Mouse (Mus musculus): ENCODE results near the gene Arvcf. TPM values are rescaled to one million over a fixed set of nuclear protein-coding genes. Genes with fewer than 3 reads are reported as not detected.

The Arvcf gene
- polyA plus RNA-seq, 1 experiment from 2014 or later: 70.2 TPM

DNA sequence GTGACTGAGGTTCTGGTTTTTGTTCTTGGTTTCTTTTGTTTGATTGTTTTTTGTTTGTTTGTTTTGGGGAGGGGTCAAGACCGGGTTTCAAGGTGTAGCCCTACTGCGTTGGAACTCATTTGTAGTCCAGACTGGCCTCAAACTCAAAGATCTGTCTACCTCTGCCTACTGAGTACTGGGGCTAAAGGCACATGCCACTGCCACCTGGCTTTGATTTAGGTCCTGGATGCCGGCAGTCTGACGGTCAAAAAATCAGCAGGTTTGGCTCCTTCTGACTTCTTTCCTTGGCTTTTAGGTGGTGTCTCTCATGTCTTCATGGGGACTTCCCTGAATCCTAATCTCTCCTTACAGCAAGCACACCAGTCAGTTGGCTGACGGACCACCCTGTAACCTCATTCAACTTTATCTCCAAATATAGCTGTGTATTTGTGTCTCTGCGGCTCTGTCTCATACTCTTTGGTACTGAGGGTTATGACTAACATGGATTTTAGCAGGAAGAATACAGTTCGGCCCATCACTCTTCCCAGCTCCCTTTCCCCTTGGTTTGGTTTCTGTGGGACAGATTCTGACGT lies 82.7 kb downstream of the Arvcf start:
- no peaks in the 10 kb centered on the region for H3K27me3 ChIP-seq (ENCODE audit: control insufficient read depth, insufficient read depth, low read length)
- H3K27ac ChIP-seq (replicated peaks; ENCODE audit: low read depth, low read length): no peak overlapping the region
- no peak overlapping the region for H3K4me3 ChIP-seq (replicated peaks; ENCODE audit: low read depth, low read length)
- H3K36me3 ChIP-seq (ENCODE audit: control insufficient read depth, insufficient read depth, low read length): no peaks in the 10 kb centered on the region
- peaks cover 9% of the 10 kb centered on the region for H3K4me1 ChIP-seq (ENCODE audit: control insufficient read depth, insufficient read depth, low read length)
- no peak for DNase-seq
- H3K4me2 ChIP-seq (ENCODE audit: low read length): no peak overlapping the region
- no peak overlapping the region for H3K9ac ChIP-seq (replicated peaks; ENCODE audit: low read length)
- no peak for ATAC-seq (ENCODE audit: low FRiP score, low TSS enrichment)
- no peaks in the 10 kb centered on the region for H3K9me3 ChIP-seq (ENCODE audit: control insufficient read depth, low read length)
- WGBS: 86% methylated on average over 8 of the region's 8 CpGs

DNA sequence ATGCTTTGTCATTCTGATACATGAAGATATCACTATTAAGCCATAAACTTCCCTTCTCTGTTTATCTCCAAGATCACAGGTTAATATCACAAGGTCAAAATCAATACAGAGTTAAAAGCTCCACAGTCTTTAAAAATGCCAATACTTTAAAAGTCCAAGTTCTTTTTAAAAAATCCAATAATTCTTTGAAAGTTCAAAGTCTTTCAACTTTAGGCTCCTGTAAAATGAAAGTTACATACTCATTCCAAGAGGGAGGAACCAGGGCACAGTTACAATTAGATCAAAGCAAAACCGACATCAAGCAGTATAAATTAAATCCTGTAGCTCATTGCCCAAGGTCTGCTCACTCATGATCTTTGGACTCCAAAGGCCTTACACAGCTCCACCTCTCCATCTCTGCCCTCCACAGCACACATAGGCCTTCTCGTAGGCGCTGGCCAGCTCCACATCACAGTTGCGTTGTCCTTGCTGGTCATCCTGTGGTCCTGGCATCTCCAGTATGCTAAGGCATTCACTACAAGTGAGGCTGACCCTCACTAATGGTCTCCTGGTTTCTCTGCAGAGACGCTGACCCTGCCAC lies 85.4 kb downstream of the Arvcf start:
- ATAC-seq (ENCODE audit: low FRiP score, low TSS enrichment): no peak
- Histone ChIP-seq H3K36me3 (ENCODE audit: control insufficient read depth, insufficient read depth, low read length) (peaks cover 15% of the 10 kb centered on the region; the same call in 1 of the 2 replicates), H3K4me3 (replicated peaks; ENCODE audit: low read depth, low read length) (no peak overlapping the region), H3K27ac (replicated peaks; ENCODE audit: low read depth, low read length) (no peak overlapping the region), H3K27me3 (ENCODE audit: control insufficient read depth, insufficient read depth, low read length) (no peaks in the 10 kb centered on the region), H3K4me1 (ENCODE audit: control insufficient read depth, insufficient read depth, low read length) (no peaks in the 10 kb centered on the region), H3K9ac (replicated peaks; ENCODE audit: low read length) (no peak overlapping the region), H3K4me2 (ENCODE audit: low read length) (no peak overlapping the region), H3K9me3 (ENCODE audit: control insufficient read depth, low read length) (no peaks in the 10 kb centered on the region)
- WGBS: 94% methylated on average over 5 of the region's 5 CpGs
- DNase-seq: no peak

DNA sequence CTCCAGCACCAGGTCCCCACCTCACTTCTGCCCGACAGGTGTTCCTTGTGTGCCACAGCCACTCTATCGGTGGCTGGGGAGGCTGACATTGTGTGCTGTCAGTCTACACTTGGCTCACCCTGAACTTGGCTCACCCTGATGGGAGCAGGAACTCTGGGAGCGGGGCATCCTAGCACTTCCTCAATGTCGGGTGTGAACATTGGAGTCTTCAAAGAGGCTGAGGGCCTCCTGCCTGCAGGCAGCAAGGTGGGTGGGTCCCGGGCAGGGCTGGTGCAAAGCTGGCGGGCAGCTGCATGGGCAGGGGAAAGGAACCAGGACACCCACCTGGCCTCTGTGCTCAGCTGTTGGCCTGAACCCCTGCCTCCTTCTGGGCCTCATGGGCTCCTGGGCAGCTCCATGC lies 88.1 kb downstream of the Arvcf start:
- Histone ChIP-seq H3K27me3 (ENCODE audit: control insufficient read depth, insufficient read depth, low read length) (no peaks in the 10 kb centered on the region), H3K9me3 (ENCODE audit: control insufficient read depth, low read length) (no peaks in the 10 kb centered on the region)
- WGBS: 90% methylated on average over 6 of the region's 6 CpGs

DNA sequence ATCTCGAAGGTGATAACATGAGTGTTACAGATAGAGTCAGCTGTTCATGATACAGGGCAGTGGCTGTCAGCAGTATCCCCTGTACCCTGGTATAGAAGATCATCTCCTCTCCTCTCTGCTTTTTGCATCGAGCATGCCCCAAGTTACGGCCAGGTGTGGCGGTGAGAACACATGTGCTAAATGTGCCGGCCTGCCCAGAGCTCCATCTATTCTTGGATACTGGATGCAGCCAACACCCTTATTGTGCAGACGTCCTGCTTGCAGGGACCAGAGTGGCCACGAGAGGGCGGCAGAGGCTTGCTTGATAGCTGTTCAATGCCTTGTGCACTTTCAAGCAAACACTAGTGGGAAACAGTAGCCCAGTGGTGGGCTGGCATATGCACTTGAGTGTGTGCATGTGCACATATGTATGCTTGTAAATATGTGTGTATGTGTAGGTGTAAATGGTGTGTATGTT lies 95.4 kb downstream of the Arvcf start:
- ATAC-seq (ENCODE audit: low FRiP score, low TSS enrichment) (peak; percentile 90), DNase-seq (peak; percentile 98)
- Histone ChIP-seq H3K9ac (replicated peaks; ENCODE audit: low read length) (no peak overlapping the region), H3K27me3 (ENCODE audit: control insufficient read depth, insufficient read depth, low read length) (no peaks in the 10 kb centered on the region), H3K36me3 (ENCODE audit: control insufficient read depth, insufficient read depth, low read length) (peaks cover 24% of the 10 kb centered on the region), H3K4me3 (replicated peaks; ENCODE audit: low read depth, low read length) (no peak overlapping the region), H3K4me1 (ENCODE audit: control insufficient read depth, insufficient read depth, low read length) (no peaks in the 10 kb centered on the region), H3K4me2 (ENCODE audit: low read length) (no peak overlapping the region), H3K9me3 (ENCODE audit: control insufficient read depth, low read length) (no peaks in the 10 kb centered on the region), H3K27ac (replicated peaks; ENCODE audit: low read depth, low read length) (no peak overlapping the region)
- WGBS: 25% methylated on average over 8 of the region's 8 CpGs

More for the DNA sequence above, 88.1 kb downstream of the Arvcf start:
- no peak for DNase-seq
- H3K4me3 ChIP-seq (replicated peaks; ENCODE audit: low read depth, low read length): no peak overlapping the region
- peaks cover 24% of the 10 kb centered on the region for H3K36me3 ChIP-seq (ENCODE audit: control insufficient read depth, insufficient read depth, low read length)
- no peak overlapping the region for H3K27ac ChIP-seq (replicated peaks; ENCODE audit: low read depth, low read length)
- H3K4me2 ChIP-seq (ENCODE audit: low read length): no peak overlapping the region
- no peak for ATAC-seq (ENCODE audit: low FRiP score, low TSS enrichment)
- H3K4me1 ChIP-seq (ENCODE audit: control insufficient read depth, insufficient read depth, low read length): no peaks in the 10 kb centered on the region
- H3K9ac ChIP-seq (replicated peaks; ENCODE audit: low read length): no peak overlapping the region

DNA sequence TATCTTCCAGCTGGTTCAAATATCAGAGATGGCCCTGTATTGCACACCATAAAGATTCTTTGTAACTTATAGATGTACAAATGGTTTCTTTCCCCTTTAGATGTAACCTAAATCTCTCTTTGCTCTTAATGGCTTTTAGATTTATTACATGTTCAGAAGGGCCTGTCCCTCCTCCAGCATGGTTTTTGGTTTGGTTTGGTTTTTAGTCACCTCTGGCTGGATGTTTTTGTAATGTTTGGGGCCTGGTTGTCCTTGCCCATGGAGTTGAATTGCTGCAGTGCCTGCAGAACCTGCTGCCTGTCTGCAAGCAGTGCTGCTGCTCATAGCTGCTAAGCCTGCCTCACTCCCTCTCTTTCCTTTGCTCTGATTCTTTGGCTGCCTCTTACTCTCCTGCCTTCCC lies 99.3 kb downstream of the Arvcf start:
- Histone ChIP-seq H3K9ac (replicated peaks; ENCODE audit: low read length) (no peak overlapping the region), H3K36me3 (ENCODE audit: control insufficient read depth, insufficient read depth, low read length) (peaks cover 8% of the 10 kb centered on the region), H3K4me1 (ENCODE audit: control insufficient read depth, insufficient read depth, low read length) (no peaks in the 10 kb centered on the region), H3K27ac (replicated peaks; ENCODE audit: low read depth, low read length) (no peak overlapping the region), H3K27me3 (ENCODE audit: control insufficient read depth, insufficient read depth, low read length) (no peaks in the 10 kb centered on the region), H3K4me3 (replicated peaks; ENCODE audit: low read depth, low read length) (no peak overlapping the region), H3K4me2 (ENCODE audit: low read length) (no peak overlapping the region), H3K9me3 (ENCODE audit: control insufficient read depth, low read length) (no peaks in the 10 kb centered on the region)
- no peak for ATAC-seq (ENCODE audit: low FRiP score, low TSS enrichment)
- DNase-seq: no peak

DNA sequence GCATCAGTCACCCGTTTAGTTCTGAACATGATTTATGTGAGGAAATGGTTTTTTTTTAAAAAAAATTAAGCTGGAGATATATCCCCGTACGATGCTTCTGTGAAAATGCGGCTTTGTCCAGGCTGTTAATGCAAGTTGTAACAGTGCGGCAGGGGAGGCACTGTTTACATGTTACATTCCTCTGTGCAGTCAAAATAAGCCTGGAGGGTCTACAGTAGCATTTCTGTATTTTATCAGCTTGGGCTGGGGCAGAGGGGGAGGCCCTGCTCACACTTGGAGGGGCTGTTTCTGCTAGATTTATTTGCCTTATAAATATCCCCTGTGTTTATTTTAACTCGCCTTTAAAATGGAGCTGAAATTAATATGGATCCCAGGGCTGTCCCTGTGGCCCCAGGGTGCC lies 100.1 kb downstream of the Arvcf start:
- 89% methylated on average over 6 of the region's 6 CpGs for WGBS
- no peak for DNase-seq
- no peaks in the 10 kb centered on the region for H3K9me3 ChIP-seq (ENCODE audit: control insufficient read depth, low read length)

DNA sequence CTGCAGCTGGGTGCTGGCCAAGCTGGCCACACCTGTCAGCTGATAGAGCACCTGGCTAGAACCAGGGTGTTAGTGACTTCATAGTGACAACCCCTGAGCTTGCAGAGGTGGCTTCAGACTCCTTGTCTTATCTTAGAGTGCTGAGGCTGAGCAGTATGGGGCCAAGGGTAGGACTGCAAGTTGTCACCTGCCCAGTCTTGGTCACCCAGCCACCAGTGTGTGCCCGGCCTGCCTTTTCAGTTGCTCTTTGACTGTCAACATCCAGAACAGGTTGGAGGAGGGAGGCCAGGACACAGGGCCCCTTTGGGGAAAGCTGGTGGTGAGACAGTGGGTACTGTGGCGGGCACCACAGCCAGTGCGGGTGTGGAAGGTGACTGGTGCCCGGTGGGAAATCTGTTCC lies 101.0 kb downstream of the Arvcf start:
- no peak overlapping the region for H3K4me2 ChIP-seq (ENCODE audit: low read length)
- H3K36me3 ChIP-seq (ENCODE audit: control insufficient read depth, insufficient read depth, low read length): peaks cover 4% of the 10 kb centered on the region; the same call in 1 of the 2 replicates
- no peaks in the 10 kb centered on the region for H3K4me1 ChIP-seq (ENCODE audit: control insufficient read depth, insufficient read depth, low read length)
- ATAC-seq (ENCODE audit: low FRiP score, low TSS enrichment): no peak
- H3K4me3 ChIP-seq (replicated peaks; ENCODE audit: low read depth, low read length): no peak overlapping the region
- no peak overlapping the region for H3K9ac ChIP-seq (replicated peaks; ENCODE audit: low read length)
- H3K9me3 ChIP-seq (ENCODE audit: control insufficient read depth, low read length): no peaks in the 10 kb centered on the region
- WGBS: 92% methylated on average over 4 of the region's 4 CpGs
- no peak overlapping the region for H3K27ac ChIP-seq (replicated peaks; ENCODE audit: low read depth, low read length)
- no peak for DNase-seq
- H3K27me3 ChIP-seq (ENCODE audit: control insufficient read depth, insufficient read depth, low read length): no peaks in the 10 kb centered on the region

More for the DNA sequence above, 100.1 kb downstream of the Arvcf start:
- Histone ChIP-seq H3K4me1 (ENCODE audit: control insufficient read depth, insufficient read depth, low read length) (no peaks in the 10 kb centered on the region), H3K27ac (replicated peaks; ENCODE audit: low read depth, low read length) (no peak overlapping the region), H3K9ac (replicated peaks; ENCODE audit: low read length) (no peak overlapping the region; the same call in 1 of the 2 replicates), H3K36me3 (ENCODE audit: control insufficient read depth, insufficient read depth, low read length) (peaks cover 4% of the 10 kb centered on the region; the same call in 1 of the 2 replicates), H3K4me3 (replicated peaks; ENCODE audit: low read depth, low read length) (no peak overlapping the region), H3K27me3 (ENCODE audit: control insufficient read depth, insufficient read depth, low read length) (no peaks in the 10 kb centered on the region), H3K4me2 (ENCODE audit: low read length) (no peak overlapping the region)
- no peak for ATAC-seq (ENCODE audit: low FRiP score, low TSS enrichment)

DNA sequence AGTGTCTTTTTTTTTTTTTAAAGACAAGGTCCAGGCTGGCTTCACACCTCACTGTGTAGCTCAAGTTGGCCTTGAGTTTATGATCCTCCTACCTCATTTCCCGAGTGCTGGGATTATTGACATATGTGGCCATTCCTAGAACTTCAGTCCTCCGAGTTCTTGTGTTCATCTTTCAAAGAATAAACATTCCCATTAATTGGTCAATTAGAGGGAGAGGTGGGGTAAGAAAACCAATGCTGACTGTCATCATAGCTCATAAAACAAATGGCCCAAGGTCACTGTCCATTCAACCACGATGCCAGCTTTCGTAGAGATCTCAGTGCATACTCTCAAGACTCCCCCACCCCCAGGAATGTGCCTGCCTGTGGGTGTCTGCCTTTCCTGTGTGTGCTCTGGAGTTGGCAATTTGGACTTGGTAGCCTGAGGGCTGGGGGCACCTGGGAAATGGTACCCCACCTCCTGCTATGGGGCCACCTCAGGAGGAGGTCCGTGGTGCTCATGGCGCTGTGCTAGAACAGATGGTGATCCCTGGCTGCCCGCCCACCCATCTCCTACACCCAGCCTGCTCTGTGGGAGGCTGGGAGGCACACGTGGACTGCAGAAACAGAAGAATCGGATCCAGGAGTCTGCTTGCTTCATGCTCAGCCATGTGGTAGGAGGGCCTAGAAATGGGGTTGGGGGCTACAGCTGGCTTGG lies 103.7 kb downstream of the Arvcf start:
- Histone ChIP-seq H3K36me3 (ENCODE audit: control insufficient read depth, insufficient read depth, low read length) (0 out of 2 replicates have a peak, but pooled peaks cover 7% of the 10 kb centered on the region), H3K27ac (replicated peaks; ENCODE audit: low read depth, low read length) (no peak overlapping the region), H3K27me3 (ENCODE audit: control insufficient read depth, insufficient read depth, low read length) (no peaks in the 10 kb centered on the region), H3K4me2 (ENCODE audit: low read length) (no peak overlapping the region), H3K4me1 (ENCODE audit: control insufficient read depth, insufficient read depth, low read length) (no peaks in the 10 kb centered on the region), H3K9me3 (ENCODE audit: control insufficient read depth, low read length) (no peaks in the 10 kb centered on the region), H3K9ac (replicated peaks; ENCODE audit: low read length) (no peak overlapping the region), H3K4me3 (replicated peaks; ENCODE audit: low read depth, low read length) (no peak overlapping the region)
- WGBS: 78% methylated on average over 9 of the region's 9 CpGs
- DNase-seq (no peak), ATAC-seq (ENCODE audit: low FRiP score, low TSS enrichment) (no peak)

Data from midbrain, embryonic 14.5 days (tissue).